Mouse (Mus musculus) Patski (cell line): ENCODE results near the gene Idh3a. TPM values are rescaled to one million over a fixed set of nuclear protein-coding genes. Genes with fewer than 3 reads are reported as not detected.

ENCODE experiments used
- ATAC-seq: fragments of 100-300 bp; one replicate; pipeline ENCODE4 v1.8.0; 2021
- CTCF ChIA-PET: fragments of 350-600 bp; sonication (Branson Sonifier 250); formaldehyde crosslinking; loops from one replicate; lab custom pipeline; 2022; ENCODE audit warnings: inconsistent platforms; lab: Charles Lee
- POLR2A ChIA-PET: fragments of 350-600 bp; sonication (Branson Sonifier 250); formaldehyde crosslinking; loops from one replicate; lab custom pipeline; 2022; ENCODE audit warnings: antibody characterized with exemption, inconsistent platforms; lab: Charles Lee
- DNase-seq: peaks from one replicate; pipeline ENCODE4 v3.0.0-alpha.2; 2011; ENCODE audit warnings: low read depth, low spot score
- H3K27me3 ChIP-seq: fragments of 371-371 bp; one replicate; pipeline ENCODE4 v1.5.1; 2021
- CTCF ChIP-seq: fragments of 100-300 bp; IDR thresholded peaks from one replicate; pipeline ENCODE4 v1.5.1; 2021
- in situ Hi-C: fragments of 300-500 bp; cut with MboI; formaldehyde crosslinking; loops from 3 replicates; pipeline ENCODE4 v1.11.1; 2018; ENCODE audit warnings: low pct_unique_long_range_greater_than_20kb, mixed read lengths
- polyA plus RNA-seq: library from polyadenylated mRNA; unstranded; gene quantifications from one replicate; pipeline ENCODE4 v1.2.3, GENCODE M21; 2021

The Idh3a gene
- polyA plus RNA-seq, 1 experiment from 2014 or later, result 319 TPM

GRCm38 (mm10) chr9:54627240-54627639 is 41.1 kb downstream of the Idh3a start:
- CTCF ChIA-PET, result interaction anchor here (1.9 to 4.2 kb wide), 2 partner anchors 14 to 49 kb away, joined by 5 to 16 read pairs; no protein-coding TSS in a partner anchor
- DNase-seq (no peak), ATAC-seq (no peak)
- TF ChIP-seq CTCF, result no peak
- in situ Hi-C loops, result no loop called here
- POLR2A ChIA-PET, result interaction anchor here (0.8 kb wide), 1 partner anchor 17 kb away, joined by 8 read pairs; no protein-coding TSS in a partner anchor
- no peaks in the 10 kb centered on the region for H3K27me3 ChIP-seq

GRCm38 (mm10) chr9:54628752-54629151 is 42.6 kb downstream of the Idh3a start:
- DNase-seq (no peak), ATAC-seq (no peak)
- TF ChIP-seq CTCF, result no peak
- POLR2A ChIA-PET, result interaction anchor here (0.7 to 1.1 kb wide), 2 partner anchors 36 to 284 kb away, joined by 3 read pairs; no protein-coding TSS in a partner anchor
- in situ Hi-C loops, result no loop called here
- H3K27me3 ChIP-seq, result no peaks in the 10 kb centered on the region
- CTCF ChIA-PET, result interaction anchor here (1.9 kb wide), 1 partner anchor 15 kb away, joined by 5 read pairs; no protein-coding TSS in a partner anchor

GRCm38 (mm10) chr9:54629613-54630261 is 43.6 kb downstream of the Idh3a start:
- TF ChIP-seq CTCF, result no peak
- POLR2A ChIA-PET, result interaction anchor here (1.1 kb wide), 1 partner anchor 35 kb away, joined by 3 read pairs; no protein-coding TSS in a partner anchor
- CTCF ChIA-PET, result interaction anchor here (1.2 to 1.7 kb wide), 4 partner anchors 10 to 57 kb away, joined by 3 to 12 read pairs (median 4); no protein-coding TSS in a partner anchor
- H3K27me3 ChIP-seq, result no peaks in the 10 kb centered on the region
- in situ Hi-C loops, result no loop called here
- no peak for DNase-seq
- no peak for ATAC-seq

- no peak for DNase-seq
- no peak for ATAC-seq
- TF ChIP-seq CTCF, result peak; percentile 40
- in situ Hi-C loops, result no loop called here
- POLR2A ChIA-PET, result no interaction called here
- H3K27me3 ChIP-seq, result no peaks in the 10 kb centered on the region
- CTCF ChIA-PET, result interaction anchor here (1.4 to 1.7 kb wide), 2 partner anchors 29 to 45 kb away, joined by 4 to 12 read pairs; no protein-coding TSS in a partner anchor
These were observed 44.8 kb downstream of the Idh3a start for GRCm38 (mm10) chr9:54630905-54631304.

- H3K27me3 ChIP-seq, result no peaks in the 10 kb centered on the region
- DNase-seq, result no peak
- in situ Hi-C loops, result no loop called here
- ATAC-seq, result no peak
- no peak for TF ChIP-seq CTCF
- ChIA-PET CTCF (interaction anchor here (1.9 kb wide), 1 partner anchor 43 kb away, joined by 6 read pairs; no protein-coding TSS in a partner anchor), POLR2A (no interaction called here)
These were observed 47.3 kb downstream of the Idh3a start for GRCm38 (mm10) chr9:54633401-54633800.

- in situ Hi-C loops, result no loop called here
- POLR2A ChIA-PET, result interaction anchor here (0.7 kb wide), 1 partner anchor 13 kb away, joined by 6 read pairs; no protein-coding TSS in a partner anchor
These were observed 51.6 kb downstream of the Idh3a start for GRCm38 (mm10) chr9:54637510-54638314.

GRCm38 (mm10) chr9:54639192-54639591 is 53.1 kb downstream of the Idh3a start:
- no peak for TF ChIP-seq CTCF
- no peak for ATAC-seq
- in situ Hi-C loops, result no loop called here
- CTCF ChIA-PET, result interaction anchor here (2.2 kb wide), 1 partner anchor 15 kb away, joined by 6 read pairs; no protein-coding TSS in a partner anchor
- POLR2A ChIA-PET, result interaction anchor here (1.3 kb wide), 1 partner anchor 9 kb away, joined by 4 read pairs; no protein-coding TSS in a partner anchor
- no peak for DNase-seq
- no peaks in the 10 kb centered on the region for H3K27me3 ChIP-seq

More at GRCm38 (mm10) chr9:54637510-54638314, 51.6 kb downstream of the Idh3a start:
- CTCF ChIA-PET, result interaction anchor here (1.1 to 2.2 kb wide), 3 partner anchors 17 to 40 kb away, joined by 3 to 8 read pairs (median 6); no protein-coding TSS in a partner anchor
- no peaks in the 10 kb centered on the region for H3K27me3 ChIP-seq
- DNase-seq (no peak), ATAC-seq (no peak)
- TF ChIP-seq CTCF, result no peak

- ChIA-PET CTCF (no interaction called here), POLR2A (no interaction called here)
- in situ Hi-C loops, result no loop called here
- ATAC-seq (no peak), DNase-seq (no peak)
- no peak for TF ChIP-seq CTCF
- no peaks in the 10 kb centered on the region for H3K27me3 ChIP-seq
These were observed 55.4 kb downstream of the Idh3a start for GRCm38 (mm10) chr9:54641548-54641947.

- DNase-seq (no peak), ATAC-seq (no peak)
- no peak for TF ChIP-seq CTCF
- ChIA-PET POLR2A (no interaction called here), CTCF (no interaction called here)
- no peaks in the 10 kb centered on the region for H3K27me3 ChIP-seq
- in situ Hi-C loops, result no loop called here
These were observed 56.0 kb downstream of the Idh3a start for GRCm38 (mm10) chr9:54642149-54642548.

GRCm38 (mm10) chr9:54642556-54642955 is 56.4 kb downstream of the Idh3a start:
- ATAC-seq (no peak), DNase-seq (no peak)
- ChIA-PET POLR2A (no interaction called here), CTCF (no interaction called here)
- H3K27me3 ChIP-seq, result no peaks in the 10 kb centered on the region
- in situ Hi-C loops, result no loop called here
- no peak for TF ChIP-seq CTCF
